Mouse (Mus musculus) naive thymus-derived CD4-positive, alpha-beta T cell, adult 2 months (primary cell): ENCODE measurements at regions not wholly inside any gene's neighbourhood (a gene's known extent, or its start where the extent isn't known, plus 50 kb on each side); places are given as distances from the start of the nearest gene placed in this dataset.
A peak's percentile ranks its signal among the peaks of the same experiment; 100 is the strongest.

Experiments
- DNase-seq: peaks from one replicate; pipeline ENCODE4 v3.0.0-alpha.2; 2011; ENCODE audit warnings: low read depth

DNA sequence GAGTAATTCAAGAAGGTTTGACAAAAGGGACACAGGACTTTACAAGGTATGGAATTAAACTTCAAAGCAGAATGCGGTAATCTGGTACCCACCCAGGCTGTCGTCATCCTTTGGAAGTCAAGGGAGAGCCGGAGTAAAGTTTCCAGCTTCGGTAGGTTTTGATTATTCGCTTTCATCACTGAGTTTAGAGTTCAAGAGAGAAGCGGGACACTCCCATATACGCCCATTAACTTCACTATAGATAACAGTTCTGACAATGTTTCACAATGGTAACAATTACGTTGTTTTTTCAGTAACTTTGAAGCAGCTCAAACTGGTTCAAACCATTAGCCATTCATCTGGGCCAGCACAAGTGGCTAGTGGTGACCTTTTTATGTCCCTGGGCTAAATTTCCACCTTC is 73.8 kb upstream of the Atp2b1 start:
- no peak for DNase-seq

DNA sequence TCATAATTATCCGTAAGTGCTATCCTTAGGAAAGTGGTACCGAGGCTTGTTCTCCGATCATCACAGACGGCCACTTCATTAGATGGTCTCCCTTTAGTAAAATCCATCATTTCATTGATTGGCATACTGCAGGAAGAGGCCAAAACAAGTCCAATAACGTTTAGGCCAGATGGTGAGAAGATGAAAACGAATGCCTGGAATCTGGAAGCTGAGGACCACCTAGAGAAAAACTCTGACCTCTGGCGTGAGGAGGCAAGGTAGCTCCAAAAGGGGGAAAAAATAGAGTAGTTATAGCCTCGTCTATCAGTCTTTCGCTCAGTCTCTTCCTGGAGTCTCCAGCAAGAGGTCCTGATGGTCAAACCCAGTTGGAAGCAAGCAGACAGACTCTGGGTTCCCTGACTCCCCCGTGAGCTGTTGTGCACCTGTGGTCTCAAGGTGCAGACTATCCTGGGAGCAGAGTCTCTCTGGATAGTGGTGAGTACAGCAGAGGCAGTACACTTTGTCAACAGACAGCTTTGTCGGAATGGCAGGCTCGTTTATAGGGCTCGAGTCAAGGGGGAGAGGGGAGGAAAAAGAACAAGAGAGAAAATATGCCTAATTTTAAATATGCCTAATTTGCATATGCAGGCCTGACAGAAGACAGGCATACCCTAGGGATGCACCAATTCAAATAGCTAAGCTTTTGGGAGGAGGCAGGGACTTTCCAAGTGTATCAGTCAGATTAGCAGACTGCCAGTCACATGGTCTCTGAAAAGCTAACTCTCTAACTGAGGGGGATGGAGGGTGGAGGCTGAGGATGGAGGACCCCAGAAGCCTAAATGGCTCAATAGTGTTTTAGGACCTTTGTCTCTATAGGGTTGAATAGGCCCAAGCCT is 73.0 kb upstream of the Atp2b1 start:
- no peak for DNase-seq

DNA sequence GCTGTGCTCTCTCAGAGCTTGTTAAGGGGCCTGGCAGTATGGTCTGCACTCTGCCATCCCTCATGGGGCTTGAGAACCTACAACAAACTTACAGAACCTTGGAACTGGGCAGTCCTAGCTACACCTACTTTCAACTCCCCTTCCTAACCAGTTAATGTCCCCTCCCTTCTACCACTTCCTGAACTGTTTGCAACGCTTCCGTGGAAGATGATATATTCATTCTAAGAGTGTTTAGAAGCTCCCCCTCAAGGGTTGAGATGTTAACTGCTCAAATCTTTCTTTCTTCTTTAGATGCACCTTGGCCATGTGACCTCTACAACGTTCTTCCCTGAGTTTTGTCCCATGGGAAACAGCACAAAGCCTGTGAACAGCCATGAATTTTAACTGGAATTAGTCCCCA is 72.3 kb upstream of the Atp2b1 start:
- DNase-seq, result peak; percentile 36

DNA sequence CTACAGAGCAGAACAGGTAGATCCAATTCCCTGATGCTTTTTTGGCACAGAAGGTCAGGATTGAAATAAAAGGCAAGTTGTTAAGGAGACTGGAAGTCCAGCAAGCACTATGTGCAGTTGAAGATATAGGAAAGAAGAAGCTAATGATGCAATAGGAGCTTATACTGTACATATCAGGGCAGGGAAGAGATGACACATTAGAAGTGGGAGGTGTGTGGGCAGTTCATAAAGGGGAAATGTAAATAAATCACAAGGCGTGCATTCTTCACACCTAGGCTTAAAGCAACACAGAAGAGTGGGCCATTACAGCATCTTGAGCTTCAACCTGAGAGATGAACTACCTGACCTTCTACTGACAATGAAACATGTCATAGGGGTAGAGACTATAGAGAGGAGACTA is 71.5 kb upstream of the Atp2b1 start:
- DNase-seq, result no peak

DNA sequence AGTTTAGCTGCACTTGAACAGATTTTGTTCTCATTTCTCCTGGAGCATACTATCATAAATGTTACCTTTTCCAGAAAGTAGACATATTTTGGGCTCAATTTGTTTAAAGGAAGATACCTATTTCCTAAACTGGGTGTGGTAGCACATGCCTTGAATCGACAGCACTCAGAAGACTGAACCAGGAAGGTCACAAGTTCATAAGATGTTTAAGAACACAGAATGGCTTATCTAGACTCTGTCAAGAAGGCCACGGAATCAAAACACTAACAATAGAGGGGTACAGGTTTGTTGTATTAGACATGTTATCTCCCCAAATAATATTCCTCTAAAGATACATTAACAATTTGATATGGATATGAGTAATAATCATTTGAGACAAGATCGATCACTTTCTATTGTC is 64.4 kb upstream of the Atp2b1 start:
- no peak for DNase-seq

DNA sequence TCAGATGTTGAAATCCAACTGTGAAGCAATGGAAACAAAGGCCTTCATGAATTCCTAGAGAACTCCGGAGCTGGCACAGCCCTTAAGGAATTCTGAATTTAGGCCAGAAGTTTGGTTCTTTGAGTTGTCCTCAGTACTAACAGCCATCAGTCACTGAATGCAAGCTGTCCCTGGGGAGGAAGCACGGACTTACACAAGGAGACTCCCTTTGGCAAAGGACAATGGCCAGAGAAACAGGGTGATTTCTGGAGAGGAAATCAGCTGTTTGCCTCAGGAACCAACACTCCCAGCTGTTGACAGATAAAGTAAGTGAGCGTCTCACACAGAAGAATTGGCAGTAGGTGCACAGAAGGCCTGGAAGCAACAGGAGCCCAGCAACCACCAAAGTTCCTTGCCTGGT is 56.8 kb upstream of the Atp2b1 start:
- no peak for DNase-seq

DNA sequence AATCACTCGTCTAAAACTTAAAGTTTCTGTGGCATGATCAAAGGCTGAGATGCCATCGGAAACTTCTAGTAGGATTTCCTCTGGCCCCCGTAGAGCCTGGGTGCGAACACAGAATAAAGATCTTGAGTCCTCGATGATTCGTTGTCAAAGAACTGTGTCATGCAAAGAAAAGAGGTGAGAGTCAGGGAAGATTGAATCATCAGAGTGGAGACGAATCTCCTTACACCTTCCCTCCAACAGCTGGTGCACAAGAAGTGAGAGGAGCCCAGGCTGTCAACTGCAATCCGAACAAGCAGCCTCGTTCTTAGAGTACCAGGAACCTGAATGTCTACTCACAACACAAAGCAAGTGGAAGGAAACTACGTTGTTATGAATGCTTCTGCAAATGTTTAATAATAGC is 52.7 kb upstream of the Atp2b1 start:
- no peak for DNase-seq

DNA sequence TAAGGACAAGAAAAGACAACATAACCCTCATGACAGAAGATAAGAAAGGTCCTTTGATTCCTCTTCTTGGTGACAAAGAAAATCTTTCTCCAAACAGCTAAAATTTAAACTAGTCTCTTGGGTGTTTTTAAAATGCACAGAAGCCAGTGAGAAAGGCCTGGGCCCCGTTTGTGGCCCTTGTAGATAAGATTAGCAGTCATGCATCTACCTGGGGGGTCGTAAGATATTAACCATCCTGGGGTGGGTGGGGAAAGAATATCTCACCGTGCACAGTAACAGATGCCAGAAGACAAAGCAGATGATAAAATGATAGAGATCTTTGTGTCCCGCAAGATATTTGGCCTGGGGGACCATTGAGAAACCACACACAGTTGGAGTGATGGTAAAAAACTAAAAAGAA is 51.5 kb upstream of the Atp2b1 start:
- DNase-seq, result no peak

DNA sequence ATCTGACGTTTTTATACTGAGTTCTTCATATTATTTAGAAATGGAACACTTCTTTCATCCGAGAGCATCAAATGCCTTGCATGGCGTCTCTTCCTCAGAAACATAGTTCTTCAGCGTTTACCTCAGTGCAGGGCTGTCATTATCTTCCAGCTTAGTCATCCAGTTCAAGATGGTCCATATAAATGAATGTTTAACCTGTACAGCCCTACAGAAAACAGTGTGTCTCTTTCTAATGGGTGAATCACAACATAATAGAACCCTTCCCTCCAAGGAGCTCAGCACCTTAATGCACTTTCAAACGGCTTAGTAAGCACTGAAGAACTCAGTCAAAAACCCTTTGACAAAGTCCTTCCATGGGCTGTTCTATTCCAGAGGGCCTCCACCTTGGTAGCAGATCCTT is 49.8 kb upstream of the Atp2b1 start:
- DNase-seq, result no peak
